Mouse (Mus musculus): ENCODE measurements at regions not wholly inside any gene's neighbourhood (a gene's known extent, or its start where the extent isn't known, plus 50 kb on each side); places are given as distances from the start of the nearest gene placed in this dataset.

GRCm38 (mm10) chr16:27507212-27507611 lies 118.5 kb downstream of the Ccdc50 start:
- intact Hi-C loops (cut with DNase I) = no loop called here

GRCm38 (mm10) chr16:27523527-27524121 lies 135.0 kb downstream of the Ccdc50 start:
- peak; percentile 76 to 77 for DNase-seq (ENCODE audit: extremely low spot score in 1 of 2, low spot score in 2 of 2)

More at GRCm38 (mm10) chr16:27507212-27507611, 118.5 kb downstream of the Ccdc50 start:
- no peak for DNase-seq (ENCODE audit: extremely low spot score in 1 of 2, low spot score in 2 of 2)

GRCm38 (mm10) chr16:27526669-27527068 lies 138.0 kb downstream of the Ccdc50 start:
- intact Hi-C loops (cut with DNase I) = no loop called here
- DNase-seq (ENCODE audit: extremely low spot score in 1 of 2, low spot score in 2 of 2) = no peak

More at GRCm38 (mm10) chr16:27523527-27524121, 135.0 kb downstream of the Ccdc50 start:
- intact Hi-C loops (cut with DNase I) = no loop called here

- intact Hi-C loops (cut with DNase I) = no loop called here
- no peak for DNase-seq (ENCODE audit: extremely low spot score in 1 of 2, low spot score in 2 of 2)
Observed at GRCm38 (mm10) chr16:27530634-27531033, 142.0 kb downstream of the Ccdc50 start.

Measured in left cerebral cortex, postnatal 10 days (tissue).